Mouse (Mus musculus) kidney, postnatal 36 days (tissue): ENCODE data around the gene Hnrnpm.
A peak's percentile ranks its signal among the peaks of the same experiment; 100 is the strongest.
"Not testable (repeated sequence)": the region's sequence is repeated elsewhere in the genome, so short reads cannot be mapped to it uniquely, and the experiment has no call there.

Experiments used
- DNase-seq, 2 experiments: peaks; one replicate each; pipeline ENCODE4 v3.0.0; 2021 to 2022; ENCODE audit warnings: mixed read lengths in 2 of 2

Hnrnpm gene

GRCm38 (mm10) chr17:33686760-33687159, at the start of gene Hnrnpm:
Gene Hnrnpm, minus strand, starts transcription at chr17:33686860.
- no peak for DNase-seq

- not testable (repeated sequence) for DNase-seq
Measured at GRCm38 (mm10) chr17:33733526-33733925, 46.9 kb upstream of the Hnrnpm start.

DNA sequence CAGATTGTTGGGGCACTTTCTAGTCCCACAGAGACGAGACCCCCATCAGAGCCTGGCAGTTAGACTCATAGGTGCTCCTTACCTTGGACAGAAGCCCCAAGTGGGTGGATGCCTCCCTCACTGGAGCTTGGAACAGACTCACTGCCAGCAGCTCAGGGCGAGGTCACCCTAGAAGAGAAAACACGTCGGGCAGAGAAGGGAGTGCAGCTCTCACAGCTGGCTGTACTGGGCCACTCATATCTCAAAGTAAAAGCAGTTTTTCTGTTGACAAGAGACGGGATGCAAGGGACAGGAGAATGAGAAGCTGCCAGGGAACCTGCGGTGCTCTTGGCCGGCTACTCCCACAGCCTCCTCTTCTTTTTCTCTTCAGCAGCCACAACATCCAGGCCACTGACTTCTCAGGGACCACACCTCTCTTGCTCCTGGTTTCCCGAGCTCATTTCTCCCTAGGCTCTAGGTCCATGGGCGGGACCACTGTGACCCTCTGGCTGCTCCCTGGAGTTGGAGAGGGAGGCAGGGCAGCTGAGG, 46.0 kb upstream of the Hnrnpm start:
- DNase-seq, result not testable (repeated sequence)

DNA sequence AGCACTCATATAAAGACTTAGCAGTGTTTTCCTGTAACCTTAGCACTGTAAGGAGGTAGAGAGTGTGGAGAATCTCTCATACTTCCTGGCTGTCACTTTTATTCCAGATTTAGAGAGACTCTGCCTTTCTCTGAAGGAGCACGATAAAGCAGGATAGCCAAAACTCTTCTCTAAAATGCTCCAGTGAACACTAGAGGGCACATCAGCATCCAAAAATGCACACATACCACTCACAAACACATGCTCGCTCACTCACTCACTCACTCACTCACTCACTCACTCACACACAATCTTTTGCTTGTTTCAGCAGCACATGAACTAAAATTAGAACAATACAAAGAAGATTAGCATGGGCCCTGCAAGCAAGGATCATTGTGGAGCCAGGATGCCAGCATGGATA, 42.6 kb upstream of the Hnrnpm start:
- peak; percentile 26 to 29 for DNase-seq

DNA sequence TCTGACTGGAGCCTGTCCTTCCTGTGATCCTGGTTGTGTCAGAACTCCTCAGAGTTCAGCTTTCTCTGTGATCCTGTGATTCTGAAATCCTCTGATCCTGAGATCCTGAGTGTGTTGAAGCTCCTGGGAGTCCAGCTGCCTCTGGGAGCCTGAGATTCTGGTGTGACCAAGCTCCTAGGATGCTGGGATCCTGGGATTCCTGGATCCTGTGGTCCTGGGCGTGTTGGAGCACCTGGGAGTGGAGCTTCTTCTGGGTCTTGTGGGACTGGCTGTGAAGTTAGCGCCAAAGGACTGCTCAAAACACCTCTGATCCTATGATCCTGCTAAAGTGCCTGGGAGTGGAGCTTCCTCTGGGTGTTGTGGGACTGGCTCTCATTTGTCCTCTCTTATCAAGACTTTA, 41.7 kb upstream of the Hnrnpm start:
- no peak for DNase-seq

- DNase-seq, result no peak
Measured at GRCm38 (mm10) chr17:33719736-33720378, 33.2 kb upstream of the Hnrnpm start.

GRCm38 (mm10) chr17:33718944-33719725, 32.5 kb upstream of the Hnrnpm start:
- DNase-seq, result no peak

GRCm38 (mm10) chr17:33718384-33718881, 31.8 kb upstream of the Hnrnpm start, which contains the start of gene March2:
Gene March2, minus strand, starts transcription at chr17:33718670.
- DNase-seq, result peak; percentile 99

DNA sequence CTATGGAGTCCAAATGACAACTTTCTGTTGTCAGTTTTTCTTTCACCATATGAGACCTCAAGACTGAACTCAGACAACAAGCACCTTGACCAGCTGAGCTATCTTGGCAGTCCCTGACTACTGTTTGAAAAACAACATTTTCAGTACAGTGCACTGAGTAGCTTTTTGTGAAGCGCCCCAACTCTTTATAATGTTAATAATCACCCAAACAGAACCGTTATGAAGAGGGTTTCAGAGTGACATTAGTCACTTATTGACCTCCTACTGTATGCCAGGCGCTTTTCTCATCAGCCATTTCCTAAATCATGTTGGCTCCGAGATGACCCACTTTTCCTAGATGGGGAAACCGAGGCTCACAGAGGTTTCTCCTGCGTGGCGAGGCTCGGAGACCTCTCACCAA, 31.3 kb upstream of the Hnrnpm start:
- DNase-seq, result peak; percentile 11 to 36

DNA sequence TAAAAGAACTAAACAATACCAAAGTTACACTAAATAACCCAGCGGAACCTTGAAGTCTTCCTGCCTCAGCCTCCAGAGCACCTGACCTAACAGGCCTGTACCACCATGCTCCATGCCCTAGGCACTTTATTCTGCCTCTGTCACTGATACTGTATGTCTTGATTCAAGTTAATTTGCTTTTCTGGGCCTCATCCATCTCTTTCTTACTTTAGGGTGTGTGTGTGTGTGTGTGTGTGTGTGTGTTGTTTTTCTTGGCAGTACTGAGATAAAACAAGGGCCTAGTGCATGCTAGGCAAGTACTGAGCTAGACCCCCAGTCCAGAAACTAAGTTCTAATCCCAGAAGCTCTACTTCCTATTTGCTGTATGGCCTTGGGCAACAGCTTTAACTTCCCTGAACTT, 30.6 kb upstream of the Hnrnpm start:
- DNase-seq, result no peak

- no peak for DNase-seq
Measured at GRCm38 (mm10) chr17:33714779-33715178, 28.1 kb upstream of the Hnrnpm start.

DNA sequence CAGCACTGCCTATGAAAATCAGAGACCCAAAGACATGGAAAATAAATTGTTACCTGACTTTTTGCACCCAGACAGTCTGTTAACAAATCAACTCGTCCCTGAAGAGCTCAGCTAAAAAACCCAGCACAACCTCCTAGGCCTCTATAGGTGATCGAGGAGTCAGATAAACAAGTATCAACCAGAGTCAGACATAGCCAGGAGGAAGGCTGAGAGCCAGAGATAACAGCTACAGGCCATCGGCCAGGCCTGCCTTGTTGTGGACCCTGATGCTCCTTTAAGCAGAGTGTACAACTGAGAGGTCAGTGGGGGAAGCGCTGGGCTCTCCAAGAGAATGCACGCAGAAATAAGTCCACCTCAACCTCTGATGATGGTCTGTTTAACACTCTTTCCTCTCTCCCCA, 26.6 kb upstream of the Hnrnpm start:
- DNase-seq, result no peak

DNA sequence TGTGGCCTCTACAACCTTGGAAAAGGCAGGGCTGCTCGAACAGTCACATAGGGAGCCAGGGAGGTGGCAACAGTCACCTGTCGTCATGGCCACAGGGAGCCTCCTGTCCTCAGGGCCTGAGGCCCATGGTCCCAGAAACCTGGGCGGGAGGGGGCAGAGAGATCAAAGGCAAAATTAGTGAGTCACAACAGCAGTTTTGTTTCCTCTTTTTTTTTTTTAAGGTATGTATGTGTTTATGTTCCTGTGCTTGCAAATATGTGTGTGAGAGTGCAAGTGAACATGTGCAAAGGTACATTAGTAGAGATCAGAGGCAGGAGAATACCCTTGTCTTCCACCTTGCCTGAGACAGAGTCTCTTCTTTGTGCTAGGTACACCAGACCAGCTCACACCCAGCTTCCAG, 23.2 kb upstream of the Hnrnpm start:
- DNase-seq, result no peak

DNA sequence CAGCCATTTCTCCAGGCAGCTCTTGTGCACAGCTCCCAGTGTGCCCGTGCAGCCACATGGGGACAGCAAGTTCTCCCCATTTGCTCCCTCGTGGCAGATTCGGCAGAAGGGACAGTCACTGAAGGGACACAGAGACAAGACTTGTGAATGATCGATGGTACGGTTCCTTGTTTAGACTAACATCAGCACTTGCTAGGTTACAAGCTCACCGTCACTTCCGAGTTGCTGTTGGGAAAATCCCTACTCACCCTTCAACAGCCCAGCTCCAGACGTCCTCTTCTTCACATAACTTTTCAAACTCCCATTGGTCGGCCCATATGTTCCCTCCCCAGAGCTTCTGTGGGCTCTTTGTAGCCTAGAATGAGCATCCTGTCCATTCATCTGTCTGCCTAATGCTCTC, 16.4 kb upstream of the Hnrnpm start:
- no peak for DNase-seq

DNA sequence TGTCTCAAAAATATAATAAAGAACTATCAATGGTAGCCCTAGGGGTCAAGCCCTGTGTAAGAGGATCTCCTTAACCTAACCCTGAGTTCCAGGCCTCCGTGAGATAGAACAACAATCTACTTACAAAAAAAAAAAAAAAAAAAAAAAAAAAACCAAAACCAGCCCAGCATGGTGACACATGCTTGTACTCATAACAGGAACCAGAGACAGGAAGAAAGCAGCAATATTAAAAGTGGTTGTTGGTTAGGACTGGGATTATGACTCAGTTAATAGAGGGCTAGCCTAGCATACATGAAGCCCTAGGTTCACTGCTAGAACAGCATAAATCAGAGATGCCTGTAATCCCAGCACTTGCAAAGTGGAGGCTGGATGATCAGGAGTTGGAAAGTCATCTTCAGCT, 15.5 kb upstream of the Hnrnpm start:
- no peak for DNase-seq

DNA sequence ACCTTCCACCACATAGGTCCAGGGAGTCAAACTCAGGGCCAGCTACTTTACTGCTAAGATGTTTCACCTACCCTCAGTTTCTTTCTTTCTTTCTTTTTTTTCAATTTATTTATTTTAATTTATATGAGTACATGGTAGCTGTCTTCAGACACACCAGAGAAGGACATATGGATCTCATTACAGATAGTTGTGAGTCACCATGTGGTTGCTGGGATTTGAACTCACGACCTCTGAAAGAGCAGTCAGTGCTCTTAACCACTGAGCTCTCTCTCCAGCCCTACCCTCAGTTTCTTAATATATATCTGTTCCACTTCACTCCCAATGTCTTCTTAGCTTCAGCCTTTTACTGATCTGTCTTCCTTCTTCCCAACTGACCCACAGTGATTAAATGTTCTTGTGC, 8.8 kb upstream of the Hnrnpm start:
- DNase-seq, result no peak

DNA sequence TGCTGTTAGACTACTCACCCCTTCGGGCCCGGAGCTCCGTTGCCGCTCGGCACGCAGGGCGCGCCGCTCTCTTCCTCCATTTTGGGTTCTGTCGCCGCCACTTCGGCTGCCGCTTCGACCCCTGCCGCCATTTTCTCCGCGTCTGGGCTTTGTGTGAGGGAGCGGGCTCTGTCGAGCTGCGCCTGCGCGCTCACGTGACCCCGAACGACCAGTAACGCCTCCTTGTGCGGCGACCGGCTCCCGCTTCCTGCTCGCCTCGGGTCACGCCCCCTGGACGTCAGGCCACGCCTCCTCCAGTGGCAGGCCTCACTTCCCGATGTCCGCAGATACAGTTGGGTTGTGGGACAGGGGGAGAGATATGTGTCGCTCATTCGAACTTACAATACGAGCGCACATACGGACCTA, 1.4 kb downstream of the Hnrnpm start:
- peak; percentile 99 to 100 for DNase-seq

DNA sequence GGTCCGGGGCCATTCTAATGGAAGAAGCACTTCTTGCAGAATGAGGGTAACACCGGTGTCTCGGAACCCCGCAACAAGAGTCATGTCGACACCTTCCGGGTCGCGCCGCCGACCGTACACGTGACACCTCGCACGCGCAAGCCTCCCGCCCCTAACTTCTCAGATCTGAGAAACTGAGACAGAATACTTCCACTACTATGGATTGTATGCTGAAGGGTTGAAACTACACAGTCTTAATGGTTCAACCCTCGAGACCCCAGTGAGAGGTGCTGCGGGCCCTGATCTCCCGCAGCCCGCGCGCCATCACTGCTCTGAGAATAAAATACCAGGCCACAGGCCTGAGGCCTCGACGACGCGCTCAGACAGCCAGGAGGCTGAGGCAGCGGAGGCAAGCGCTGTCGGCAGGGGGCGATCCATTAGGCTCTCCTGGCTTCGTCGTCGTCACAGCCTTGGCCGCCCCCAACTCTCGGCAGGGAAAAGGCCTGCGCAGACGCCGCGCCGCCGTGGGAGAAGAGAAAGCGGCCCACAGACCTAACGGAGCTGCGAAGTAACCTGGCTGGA, 1.9 kb downstream of the Hnrnpm start:
- peak; percentile 55 to 76 for DNase-seq

GRCm38 (mm10) chr17:33681767-33682166, 4.9 kb downstream of the Hnrnpm start:
- no peak for DNase-seq

DNA sequence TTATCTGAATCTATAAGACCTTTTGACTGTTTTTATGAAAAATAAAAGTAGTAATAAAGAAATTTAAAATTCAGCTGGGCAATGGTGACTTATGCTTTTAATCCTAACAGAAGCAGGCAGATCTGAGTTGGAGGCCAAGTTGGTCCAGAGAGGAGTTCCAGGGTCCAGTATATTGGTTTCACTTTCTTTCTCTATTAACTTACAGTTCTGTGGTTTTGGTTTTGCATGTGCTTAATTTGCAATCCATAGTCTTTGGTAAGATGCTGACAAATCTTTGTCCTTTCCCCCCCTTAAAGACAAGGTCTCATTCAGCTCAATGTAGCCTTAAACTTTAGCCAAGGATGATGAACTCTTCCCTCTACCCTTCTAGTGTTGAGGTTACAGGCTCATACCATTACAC, 7.9 kb downstream of the Hnrnpm start:
- DNase-seq, result no peak

DNA sequence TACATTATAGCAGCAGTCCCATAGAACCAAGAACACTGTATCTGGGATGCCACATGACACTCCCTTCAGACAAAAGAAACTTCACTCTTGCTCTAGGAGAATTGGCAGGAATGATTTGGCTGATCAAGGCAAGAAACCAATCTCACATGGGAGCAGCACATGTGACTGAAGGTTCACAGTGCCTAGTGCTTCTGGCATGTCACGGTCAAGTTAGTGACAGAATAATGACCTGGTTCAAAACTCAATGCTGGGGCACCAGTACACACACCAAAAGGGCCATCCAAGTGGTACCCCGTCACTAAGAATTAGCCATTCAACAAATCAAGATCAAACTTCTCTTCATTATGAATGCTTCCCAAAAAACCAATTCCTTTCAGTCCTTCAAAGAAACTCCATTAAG, 10.6 kb downstream of the Hnrnpm start:
- no peak for DNase-seq

DNA sequence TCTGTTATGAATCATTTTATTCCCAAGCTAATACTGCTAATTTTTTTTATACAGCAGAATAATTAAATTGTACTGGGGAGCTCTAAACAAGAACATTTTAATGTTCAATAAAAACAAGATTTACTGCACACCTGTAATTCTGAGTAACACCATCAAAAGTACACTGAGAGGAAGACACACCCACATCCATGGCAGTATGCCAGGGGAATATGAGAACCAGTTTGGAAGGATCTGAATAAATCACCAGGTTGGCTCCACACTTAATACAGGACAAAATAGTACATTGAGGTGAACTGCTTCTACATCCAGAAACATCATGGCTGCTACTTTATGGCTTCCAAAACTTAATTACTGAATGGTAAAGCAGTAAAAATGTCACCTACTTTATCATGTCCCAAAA, 11.2 kb downstream of the Hnrnpm start:
- DNase-seq, result peak; percentile 51 to 52

DNA sequence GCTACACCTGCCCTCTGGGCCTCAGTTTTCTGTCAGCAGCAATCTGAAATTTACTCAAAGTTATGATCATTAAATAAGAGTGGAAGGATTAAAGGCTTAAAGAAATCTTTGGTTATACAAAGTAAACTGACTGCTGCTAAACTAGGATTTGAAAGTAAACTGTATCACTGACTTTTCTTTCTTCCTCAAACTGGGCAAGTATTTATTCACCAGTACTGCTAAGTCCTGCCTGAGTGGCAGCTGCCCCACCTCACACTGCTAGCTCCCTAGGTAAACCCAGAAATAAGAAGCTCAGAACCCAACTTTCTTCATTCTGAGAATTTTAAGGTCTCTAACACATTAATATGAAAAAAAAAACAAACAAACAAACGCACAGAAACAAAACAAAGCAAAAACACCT, 12.8 kb downstream of the Hnrnpm start:
- no peak for DNase-seq

- no peak for DNase-seq
Measured at GRCm38 (mm10) chr17:33669681-33670080, 17.0 kb downstream of the Hnrnpm start.
